Mouse (Mus musculus) fibroblast of lung, adult 2 months (primary cell): ENCODE data around the gene Vat1l.

Source experiments
- DNase-seq: peaks from one replicate; pipeline ENCODE4 v3.0.0-alpha.2; 2011; ENCODE audit warnings: low read depth

The Vat1l gene

DNA sequence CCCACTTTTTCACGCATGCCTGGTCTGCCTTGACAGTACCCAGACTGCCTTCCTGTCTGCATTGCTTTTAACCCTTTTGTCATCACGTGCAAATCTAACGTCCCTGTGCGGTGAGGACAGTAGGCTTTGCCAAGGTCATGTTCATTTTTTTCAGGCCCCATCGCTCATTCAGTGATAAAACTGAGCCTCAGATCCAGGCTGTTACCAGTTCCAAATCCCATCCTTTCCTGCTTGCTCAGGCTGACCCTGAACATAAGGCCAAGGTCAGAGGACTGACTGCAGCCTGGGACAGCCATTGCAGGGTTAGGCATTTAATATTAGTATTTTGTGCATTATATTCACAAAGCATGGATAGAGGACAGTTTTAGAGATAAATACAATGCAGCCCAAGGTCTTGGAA is 192.9 kb downstream of the Vat1l start:
- no peak for DNase-seq

DNA sequence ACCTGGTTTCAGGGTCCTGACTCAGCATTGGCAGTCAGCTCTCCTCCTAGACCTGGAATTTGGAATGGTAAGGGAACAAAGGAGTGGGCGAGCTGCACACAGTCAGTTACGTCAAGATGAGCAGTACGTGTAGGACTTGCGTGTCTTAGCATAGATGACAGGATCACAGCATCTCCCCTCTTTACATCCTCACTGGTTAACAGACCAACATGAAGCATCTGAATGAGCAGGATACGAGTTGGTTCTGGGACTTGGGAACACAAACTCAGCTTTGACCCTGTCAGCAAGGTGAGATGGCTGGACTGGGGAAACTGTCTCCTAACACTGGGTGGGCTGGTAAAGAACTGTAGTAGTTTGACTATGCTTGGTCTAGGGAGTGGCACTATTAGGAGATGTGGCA is 193.9 kb downstream of the Vat1l start:
- no peak for DNase-seq

DNA sequence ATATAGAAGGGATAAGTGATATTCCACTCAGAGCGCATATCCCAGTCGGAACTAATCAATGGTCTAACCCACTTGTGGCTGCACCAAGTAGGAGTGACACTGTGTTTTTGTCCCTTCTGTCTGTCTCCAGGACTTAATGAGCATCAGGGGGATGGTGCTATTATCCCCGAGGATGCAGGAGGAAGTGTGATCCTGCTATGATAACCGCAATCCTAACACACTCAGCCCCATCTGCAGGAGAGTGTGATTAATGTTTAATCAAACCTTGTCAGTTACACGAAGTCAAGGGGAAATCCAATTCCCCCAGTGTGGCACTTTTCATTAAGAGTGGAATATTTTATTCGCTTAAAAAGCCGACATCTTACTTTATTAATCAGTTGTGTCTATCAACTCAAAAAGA is 196.3 kb downstream of the Vat1l start:
- no peak for DNase-seq

DNA sequence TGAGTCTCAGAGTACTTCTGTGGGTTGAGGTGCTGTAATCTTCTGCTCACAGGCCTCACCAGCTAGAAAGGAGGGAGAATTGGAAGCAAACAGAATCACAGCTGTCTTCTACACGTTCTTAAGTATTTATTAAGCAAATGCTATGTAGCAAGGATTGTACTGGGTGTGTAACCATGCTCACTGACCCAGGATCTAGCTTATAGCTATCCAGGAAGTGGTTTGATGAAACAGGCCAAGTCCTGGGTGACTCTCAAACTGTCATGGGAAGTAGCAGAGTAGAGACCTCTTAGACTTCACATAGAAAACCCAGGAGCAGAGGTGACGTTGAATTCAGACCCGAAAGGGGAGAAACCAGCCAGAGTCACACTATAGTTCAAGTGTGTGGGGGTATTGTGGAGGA is 206.0 kb downstream of the Vat1l start:
- DNase-seq, result no peak

DNA sequence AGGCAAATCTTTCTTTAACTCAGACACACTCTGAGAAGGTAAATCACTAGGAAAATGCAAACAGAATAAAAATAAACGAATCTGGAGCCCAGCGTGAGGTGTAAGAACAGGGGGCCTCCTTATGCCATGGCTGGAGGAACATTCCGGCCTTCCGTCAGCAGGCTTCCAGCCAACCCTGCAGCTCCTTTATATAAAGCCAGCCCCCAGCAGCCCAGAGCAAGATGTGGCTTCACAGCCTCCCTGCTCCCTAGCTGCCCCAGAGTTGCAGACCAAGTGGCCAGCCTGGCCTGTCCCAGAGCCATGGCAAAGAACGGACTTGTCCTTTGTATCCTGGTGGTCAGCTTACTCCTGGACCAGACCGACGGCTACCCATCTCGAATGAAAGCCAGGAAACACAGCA is 212.4 kb downstream of the Vat1l start, which contains the start of gene Clec3a:
Gene Clec3a, plus strand, starts transcription at position 301 of the 400 bp plus-strand sequence.
- DNase-seq, result no peak

DNA sequence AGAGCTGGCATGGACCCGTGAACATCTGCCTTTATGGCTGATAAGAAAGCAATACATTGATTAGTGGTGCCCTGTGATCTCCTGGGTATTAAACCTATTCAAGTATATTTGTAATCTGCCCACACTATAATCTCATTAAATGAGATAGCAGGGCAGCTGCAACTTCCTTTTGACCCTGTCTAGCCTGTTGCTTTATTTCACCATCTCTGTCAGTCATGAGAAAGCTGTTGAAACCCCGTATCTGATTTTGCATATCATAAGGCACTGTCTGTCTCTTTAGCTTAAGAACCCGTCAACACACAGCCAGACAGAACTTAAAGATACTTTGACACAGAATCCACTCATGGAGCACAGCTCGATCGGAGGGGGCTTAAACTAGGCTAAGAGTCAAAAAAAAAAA is 213.1 kb downstream of the Vat1l start:
- no peak for DNase-seq

DNA sequence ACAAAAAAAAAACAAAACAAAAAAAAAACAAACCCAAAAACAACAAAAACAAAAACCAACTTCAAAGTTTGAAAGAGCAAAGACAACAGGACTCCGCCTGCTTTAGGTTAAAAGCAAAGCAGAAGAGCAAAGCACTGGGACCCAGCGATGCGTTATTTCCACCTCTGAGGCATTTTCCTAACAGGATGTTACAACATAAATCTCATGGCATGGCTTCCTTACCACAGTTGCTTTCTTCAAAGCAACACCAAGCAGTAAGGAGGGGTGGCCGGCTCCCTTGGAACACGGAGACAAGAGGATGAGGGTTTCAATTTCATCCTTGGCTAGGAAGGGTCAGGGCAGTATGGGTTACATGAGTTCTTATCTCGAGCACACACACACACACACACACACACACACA is 213.5 kb downstream of the Vat1l start:
- DNase-seq, result no peak

DNA sequence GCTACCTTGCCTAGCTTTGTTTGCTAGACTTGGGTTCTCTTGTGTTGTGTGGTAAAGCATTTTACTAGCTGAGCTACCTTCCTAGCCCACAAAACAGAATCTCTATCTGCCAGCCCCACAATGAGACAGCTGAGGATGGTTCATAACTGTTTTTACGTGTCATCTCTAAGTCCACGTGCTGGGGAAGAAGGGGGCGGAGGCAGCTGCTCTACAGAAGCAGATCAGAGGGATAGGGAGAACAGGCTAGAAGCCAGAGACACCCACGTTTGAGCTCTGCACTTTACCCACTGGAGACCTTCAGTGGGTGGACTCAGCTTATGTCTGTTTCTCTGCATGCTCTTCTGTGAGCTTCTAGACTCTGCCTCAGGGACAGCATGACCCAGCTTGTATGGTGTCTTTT is 216.1 kb downstream of the Vat1l start:
- no peak for DNase-seq
